Mouse (Mus musculus): ENCODE results near the gene Ap3b2. TPM values are rescaled to one million over a fixed set of nuclear protein-coding genes. Genes with fewer than 3 reads are reported as not detected.

Ap3b2 gene
- 2.6 and 2.9 TPM in 2 replicates for polyA plus RNA-seq (2015; fragmentation: Nextera tagmentation; extraction: Ambion mirVana)

GRCm38 (mm10) chr7:81493331-81494021, at the start of gene Ap3b2:
Gene Ap3b2 (minus strand): TSS chr7:81493925.
- peak within 1 kb of the TSS; percentile 91 for H3K4me2 ChIP-seq
- no peak within 1 kb of the TSS for H3K27ac ChIP-seq
- peaks cover 10% of the 10 kb centered on the region for H3K4me1 ChIP-seq
- under 1% methylated on average over 57 of the region's 57 CpGs for WGBS
- H3K27me3 ChIP-seq, result peaks cover 69% of the 10 kb centered on the region
- H3K4me3 ChIP-seq, result peak within 1 kb of the TSS; percentile 56
- 0 out of 2 replicates have a peak, but pooled peaks have one; percentile 52 for ATAC-seq (ENCODE audit: insufficient number of reproducible peaks, insufficient read depth, low FRiP score, low TSS enrichment, low read depth)
- H3K9ac ChIP-seq, result no peak within 1 kb of the TSS
- H3K36me3 ChIP-seq, result no peaks in the 10 kb centered on the region
- H3K9me3 ChIP-seq, result no peaks in the 10 kb centered on the region

- ATAC-seq (ENCODE audit: insufficient number of reproducible peaks, insufficient read depth, low FRiP score, low TSS enrichment, low read depth), result no peak
- 85% methylated on average over 8 of the region's 8 CpGs for WGBS
- H3K4me2 ChIP-seq, result no peak overlapping the region
- H3K27ac ChIP-seq, result no peak overlapping the region
- no peaks in the 10 kb centered on the region for H3K27me3 ChIP-seq
- no peaks in the 10 kb centered on the region for H3K4me1 ChIP-seq
- H3K9ac ChIP-seq, result no peak overlapping the region
- no peaks in the 10 kb centered on the region for H3K9me3 ChIP-seq
- H3K4me3 ChIP-seq, result no peak overlapping the region
- H3K36me3 ChIP-seq, result no peaks in the 10 kb centered on the region
These were observed 49.2 kb upstream of the Ap3b2 start for GRCm38 (mm10) chr7:81542934-81543333.

- Histone ChIP-seq H3K4me3 (no peak overlapping the region), H3K27ac (no peak overlapping the region), H3K4me1 (no peaks in the 10 kb centered on the region), H3K27me3 (no peaks in the 10 kb centered on the region), H3K4me2 (no peak overlapping the region), H3K9me3 (no peaks in the 10 kb centered on the region), H3K9ac (no peak overlapping the region), H3K36me3 (no peaks in the 10 kb centered on the region)
- 88% methylated on average over 7 of the region's 7 CpGs for WGBS
- no peak for ATAC-seq (ENCODE audit: insufficient number of reproducible peaks, insufficient read depth, low FRiP score, low TSS enrichment, low read depth)
These were observed 48.3 kb upstream of the Ap3b2 start for GRCm38 (mm10) chr7:81541924-81542524.

- no peaks in the 10 kb centered on the region for H3K4me1 ChIP-seq
- no peaks in the 10 kb centered on the region for H3K36me3 ChIP-seq
- WGBS, result 56% methylated on average over 1 of the region's 1 CpGs
- no peak overlapping the region for H3K4me2 ChIP-seq
- no peak overlapping the region for H3K4me3 ChIP-seq
- H3K27ac ChIP-seq, result no peak overlapping the region
- ATAC-seq (ENCODE audit: insufficient number of reproducible peaks, insufficient read depth, low FRiP score, low TSS enrichment, low read depth), result no peak
- H3K27me3 ChIP-seq, result no peaks in the 10 kb centered on the region
- H3K9ac ChIP-seq, result no peak overlapping the region
- H3K9me3 ChIP-seq, result no peaks in the 10 kb centered on the region
These were observed 47.3 kb upstream of the Ap3b2 start for GRCm38 (mm10) chr7:81540999-81541398.

GRCm38 (mm10) chr7:81539565-81539964, 45.8 kb upstream of the Ap3b2 start:
- Histone ChIP-seq H3K4me1 (no peaks in the 10 kb centered on the region), H3K4me2 (no peak overlapping the region), H3K9ac (no peak overlapping the region), H3K27me3 (no peaks in the 10 kb centered on the region), H3K4me3 (no peak overlapping the region), H3K36me3 (peaks cover 12% of the 10 kb centered on the region), H3K9me3 (no peaks in the 10 kb centered on the region), H3K27ac (no peak overlapping the region)
- ATAC-seq (ENCODE audit: insufficient number of reproducible peaks, insufficient read depth, low FRiP score, low TSS enrichment, low read depth), result no peak
- WGBS, result 32% methylated on average over 2 of the region's 2 CpGs

GRCm38 (mm10) chr7:81538070-81538675, 44.4 kb upstream of the Ap3b2 start:
- no peak for ATAC-seq (ENCODE audit: insufficient number of reproducible peaks, insufficient read depth, low FRiP score, low TSS enrichment, low read depth)
- H3K27ac ChIP-seq, result no peak overlapping the region
- WGBS, result 70% methylated on average over 2 of the region's 2 CpGs

GRCm38 (mm10) chr7:81536478-81536877, 42.8 kb upstream of the Ap3b2 start:
- Histone ChIP-seq H3K27ac (no peak overlapping the region), H3K27me3 (no peaks in the 10 kb centered on the region), H3K9ac (no peak overlapping the region), H3K4me3 (no peak overlapping the region), H3K4me2 (no peak overlapping the region), H3K36me3 (peaks cover 43% of the 10 kb centered on the region), H3K4me1 (no peaks in the 10 kb centered on the region), H3K9me3 (0 out of 2 replicates have a peak, but pooled peaks cover 6% of the 10 kb centered on the region)
- no peak for ATAC-seq (ENCODE audit: insufficient number of reproducible peaks, insufficient read depth, low FRiP score, low TSS enrichment, low read depth)
- 93% methylated on average over 4 of the region's 4 CpGs for WGBS

More at GRCm38 (mm10) chr7:81538070-81538675, 44.4 kb upstream of the Ap3b2 start:
- no peaks in the 10 kb centered on the region for H3K4me1 ChIP-seq
- no peak overlapping the region for H3K4me3 ChIP-seq
- H3K27me3 ChIP-seq, result no peaks in the 10 kb centered on the region
- no peak overlapping the region for H3K9ac ChIP-seq
- no peak overlapping the region for H3K4me2 ChIP-seq
- 0 out of 2 replicates have a peak, but pooled peaks cover 6% of the 10 kb centered on the region for H3K9me3 ChIP-seq
- peaks cover 26% of the 10 kb centered on the region for H3K36me3 ChIP-seq

- Histone ChIP-seq H3K4me1 (no peaks in the 10 kb centered on the region), H3K9me3 (0 out of 2 replicates have a peak, but pooled peaks cover 6% of the 10 kb centered on the region), H3K4me2 (no peak overlapping the region), H3K4me3 (no peak overlapping the region), H3K27me3 (no peaks in the 10 kb centered on the region), H3K27ac (no peak overlapping the region), H3K9ac (no peak overlapping the region), H3K36me3 (peaks cover 82% of the 10 kb centered on the region)
- WGBS, result 84% methylated on average over 1 of the region's 1 CpGs
- no peak for ATAC-seq (ENCODE audit: insufficient number of reproducible peaks, insufficient read depth, low FRiP score, low TSS enrichment, low read depth)
These were observed 37.7 kb upstream of the Ap3b2 start for GRCm38 (mm10) chr7:81531462-81531861.

- 92% methylated on average over 8 of the region's 8 CpGs for WGBS
- ATAC-seq (ENCODE audit: insufficient number of reproducible peaks, insufficient read depth, low FRiP score, low TSS enrichment, low read depth), result no peak
- H3K4me2 ChIP-seq, result no peak overlapping the region
- peaks cover 79% of the 10 kb centered on the region for H3K36me3 ChIP-seq
- peaks cover 11% of the 10 kb centered on the region for H3K4me1 ChIP-seq
- no peak overlapping the region for H3K4me3 ChIP-seq
- H3K27ac ChIP-seq, result no peak overlapping the region
- H3K9me3 ChIP-seq, result 0 out of 2 replicates have a peak, but pooled peaks cover 6% of the 10 kb centered on the region
- H3K27me3 ChIP-seq, result no peaks in the 10 kb centered on the region
- no peak overlapping the region for H3K9ac ChIP-seq
These were observed 35.2 kb upstream of the Ap3b2 start for GRCm38 (mm10) chr7:81528918-81529317.

- no peak for ATAC-seq (ENCODE audit: insufficient number of reproducible peaks, insufficient read depth, low FRiP score, low TSS enrichment, low read depth)
- Histone ChIP-seq H3K9me3 (no peaks in the 10 kb centered on the region), H3K9ac (peak overlapping the region; percentile 72), H3K27ac (peak overlapping the region; percentile 96), H3K4me2 (peak overlapping the region; percentile 64), H3K36me3 (peaks cover 28% of the 10 kb centered on the region), H3K4me3 (peak overlapping the region; percentile 74), H3K27me3 (no peaks in the 10 kb centered on the region), H3K4me1 (peaks cover 14% of the 10 kb centered on the region)
- WGBS, result 10% methylated on average over 13 of the region's 13 CpGs
These were observed 29.9 kb upstream of the Ap3b2 start for GRCm38 (mm10) chr7:81523663-81524017.

GRCm38 (mm10) chr7:81523008-81523662, 29.4 kb upstream of the Ap3b2 start:
- Histone ChIP-seq H3K9ac (peak overlapping the region; percentile 72), H3K4me3 (peak overlapping the region; percentile 74), H3K36me3 (peaks cover 25% of the 10 kb centered on the region), H3K9me3 (no peaks in the 10 kb centered on the region), H3K4me2 (peak overlapping the region; percentile 64), H3K27me3 (no peaks in the 10 kb centered on the region), H3K27ac (peak overlapping the region; percentile 96), H3K4me1 (peaks cover 14% of the 10 kb centered on the region)
- under 1% methylated on average over 31 of the region's 31 CpGs for WGBS
- ATAC-seq (ENCODE audit: insufficient number of reproducible peaks, insufficient read depth, low FRiP score, low TSS enrichment, low read depth), result peak; percentile 94
